Mouse (Mus musculus): ENCODE measurements around the gene Rfpl4. TPM values are rescaled to one million over a fixed set of nuclear protein-coding genes. Genes with fewer than 3 reads are reported as not detected.
"Not testable (repeated sequence)": the region's sequence is repeated elsewhere in the genome, so short reads cannot be mapped to it uniquely, and the experiment has no call there.

Gene Rfpl4
- 0.07 TPM in 1 of 2 replicates, not detected in the other for polyA plus RNA-seq (2012; rRNA removed)

- Histone ChIP-seq H3K4me1 (ENCODE audit: control insufficient read depth, insufficient read depth, low read length) (no peaks in the 10 kb centered on the region), H3K36me3 (ENCODE audit: control insufficient read depth, insufficient read depth, low read length) (no peaks in the 10 kb centered on the region), H3K4me3 (ENCODE audit: control insufficient read depth, low read depth, low read length) (no peak within 1 kb of the TSS), H3K27me3 (ENCODE audit: control insufficient read depth, insufficient read depth, low read length) (no peaks in the 10 kb centered on the region), H3K27ac (ENCODE audit: control insufficient read depth, insufficient read depth, low read depth, low read length) (no peak within 1 kb of the TSS)
- TF ChIP-seq CTCF (IDR thresholded peaks at IDR 0.05; ENCODE audit: control insufficient read depth, insufficient read depth, insufficient replicate concordance, low read depth, low read length): no peak
- no peak for TF ChIP-seq POLR2A (IDR thresholded peaks at IDR 0.05; ENCODE audit: control insufficient read depth, low read depth, low read length)
Measured at GRCm38 (mm10) chr7:5116850-5117249, at the start of gene Rfpl4. Gene Rfpl4, minus strand, starts transcription at chr7:5116950.

GRCm38 (mm10) chr7:5149570-5149969 is 32.8 kb upstream of the Rfpl4 start, which contains the start of gene Vmn1r55:
Gene Vmn1r55, minus strand, starts transcription at chr7:5149670.
- not testable (repeated sequence) for H3K27ac ChIP-seq (ENCODE audit: control insufficient read depth, insufficient read depth, low read depth, low read length); H3K36me3 ChIP-seq (ENCODE audit: control insufficient read depth, insufficient read depth, low read length); H3K27me3 ChIP-seq (ENCODE audit: control insufficient read depth, insufficient read depth, low read length); H3K4me1 ChIP-seq (ENCODE audit: control insufficient read depth, insufficient read depth, low read length); H3K4me3 ChIP-seq (ENCODE audit: control insufficient read depth, low read depth, low read length)

GRCm38 (mm10) chr7:5125549-5126406 is 9.0 kb upstream of the Rfpl4 start, which contains the start of gene Rasl2-9:
Gene Rasl2-9, minus strand, starts transcription at chr7:5125950.
- no peaks in the 10 kb centered on the region for H3K27me3 ChIP-seq (ENCODE audit: control insufficient read depth, insufficient read depth, low read length)
- peak within 1 kb of the TSS; percentile 75 for H3K27ac ChIP-seq (ENCODE audit: control insufficient read depth, insufficient read depth, low read depth, low read length)
- H3K4me1 ChIP-seq (ENCODE audit: control insufficient read depth, insufficient read depth, low read length): peaks cover 7% of the 10 kb centered on the region
- peak; percentile 52; the same call in 1 of the 2 replicates for TF ChIP-seq POLR2A (IDR thresholded peaks at IDR 0.05; ENCODE audit: control insufficient read depth, low read depth, low read length)
- peak; percentile 68 for TF ChIP-seq CTCF (IDR thresholded peaks at IDR 0.05; ENCODE audit: control insufficient read depth, insufficient read depth, insufficient replicate concordance, low read depth, low read length)
- H3K36me3 ChIP-seq (ENCODE audit: control insufficient read depth, insufficient read depth, low read length): no peaks in the 10 kb centered on the region
- peak within 1 kb of the TSS; percentile 94 for H3K4me3 ChIP-seq (ENCODE audit: control insufficient read depth, low read depth, low read length)

GRCm38 (mm10) chr7:5125078-5125477 is 8.3 kb upstream of the Rfpl4 start:
- Histone ChIP-seq H3K27ac (ENCODE audit: control insufficient read depth, insufficient read depth, low read depth, low read length) (no peak overlapping the region; the same call in 1 of the 2 replicates), H3K36me3 (ENCODE audit: control insufficient read depth, insufficient read depth, low read length) (no peaks in the 10 kb centered on the region), H3K4me3 (ENCODE audit: control insufficient read depth, low read depth, low read length) (peak overlapping the region; percentile 94), H3K4me1 (ENCODE audit: control insufficient read depth, insufficient read depth, low read length) (peaks cover 7% of the 10 kb centered on the region), H3K27me3 (ENCODE audit: control insufficient read depth, insufficient read depth, low read length) (no peaks in the 10 kb centered on the region)
- TF ChIP-seq CTCF (IDR thresholded peaks at IDR 0.05; ENCODE audit: control insufficient read depth, insufficient read depth, insufficient replicate concordance, low read depth, low read length): no peak
- TF ChIP-seq POLR2A (IDR thresholded peaks at IDR 0.05; ENCODE audit: control insufficient read depth, low read depth, low read length): no peak

GRCm38 (mm10) chr7:5112701-5113100 is 4.0 kb downstream of the Rfpl4 start:
- Histone ChIP-seq H3K4me1 (ENCODE audit: control insufficient read depth, insufficient read depth, low read length) (no peaks in the 10 kb centered on the region), H3K27ac (ENCODE audit: control insufficient read depth, insufficient read depth, low read depth, low read length) (no peak overlapping the region), H3K36me3 (ENCODE audit: control insufficient read depth, insufficient read depth, low read length) (no peaks in the 10 kb centered on the region), H3K4me3 (ENCODE audit: control insufficient read depth, low read depth, low read length) (no peak overlapping the region), H3K27me3 (ENCODE audit: control insufficient read depth, insufficient read depth, low read length) (no peaks in the 10 kb centered on the region)
- TF ChIP-seq CTCF (IDR thresholded peaks at IDR 0.05; ENCODE audit: control insufficient read depth, insufficient read depth, insufficient replicate concordance, low read depth, low read length): no peak
- TF ChIP-seq POLR2A (IDR thresholded peaks at IDR 0.05; ENCODE audit: control insufficient read depth, low read depth, low read length): no peak

GRCm38 (mm10) chr7:5109301-5109700 is 7.4 kb downstream of the Rfpl4 start:
- TF ChIP-seq CTCF (IDR thresholded peaks at IDR 0.05; ENCODE audit: control insufficient read depth, insufficient read depth, insufficient replicate concordance, low read depth, low read length) (no peak), POLR2A (IDR thresholded peaks at IDR 0.05; ENCODE audit: control insufficient read depth, low read depth, low read length) (no peak)
- Histone ChIP-seq H3K4me3 (ENCODE audit: control insufficient read depth, low read depth, low read length) (no peak overlapping the region), H3K36me3 (ENCODE audit: control insufficient read depth, insufficient read depth, low read length) (no peaks in the 10 kb centered on the region)

GRCm38 (mm10) chr7:5108272-5108671 is 8.5 kb downstream of the Rfpl4 start:
- no peak for TF ChIP-seq POLR2A (IDR thresholded peaks at IDR 0.05; ENCODE audit: control insufficient read depth, low read depth, low read length)
- no peak for TF ChIP-seq CTCF (IDR thresholded peaks at IDR 0.05; ENCODE audit: control insufficient read depth, insufficient read depth, insufficient replicate concordance, low read depth, low read length)
- Histone ChIP-seq H3K4me3 (ENCODE audit: control insufficient read depth, low read depth, low read length) (no peak overlapping the region), H3K36me3 (ENCODE audit: control insufficient read depth, insufficient read depth, low read length) (no peaks in the 10 kb centered on the region), H3K27me3 (ENCODE audit: control insufficient read depth, insufficient read depth, low read length) (no peaks in the 10 kb centered on the region), H3K4me1 (ENCODE audit: control insufficient read depth, insufficient read depth, low read length) (no peaks in the 10 kb centered on the region), H3K27ac (ENCODE audit: control insufficient read depth, insufficient read depth, low read depth, low read length) (no peak overlapping the region)

More at GRCm38 (mm10) chr7:5109301-5109700, 7.4 kb downstream of the Rfpl4 start:
- no peaks in the 10 kb centered on the region for H3K27me3 ChIP-seq (ENCODE audit: control insufficient read depth, insufficient read depth, low read length)
- H3K4me1 ChIP-seq (ENCODE audit: control insufficient read depth, insufficient read depth, low read length): no peaks in the 10 kb centered on the region
- no peak overlapping the region for H3K27ac ChIP-seq (ENCODE audit: control insufficient read depth, insufficient read depth, low read depth, low read length)

All from testis, adult 2 months (tissue).